Mouse (Mus musculus) thymus, postnatal 4 days (tissue): ENCODE data around the gene Stk33.

Experiments
- DNase-seq: peaks from one replicate; pipeline ENCODE4 v3.0.0; 2021

The Stk33 gene

DNA sequence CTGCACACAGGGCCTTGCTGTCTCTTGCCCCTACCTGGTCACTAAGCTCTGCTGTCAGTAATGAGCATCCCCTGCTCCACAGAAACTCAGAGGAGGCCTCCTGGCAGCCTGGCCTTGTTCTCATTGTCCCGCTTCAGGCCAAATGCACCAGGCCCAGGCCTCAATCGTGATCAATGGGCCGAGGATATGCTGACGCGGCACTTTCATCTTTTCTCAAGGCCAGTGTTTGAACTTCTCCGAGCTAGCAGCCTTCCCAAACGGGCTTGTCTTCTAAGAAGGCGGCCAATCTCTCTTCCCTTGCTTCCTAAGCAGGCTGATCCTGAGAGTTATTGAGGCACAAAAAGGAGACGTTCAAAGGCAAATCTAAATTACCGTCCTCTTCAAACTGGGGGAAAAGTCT is 200.2 kb downstream of the Stk33 start:
- DNase-seq = no peak

GRCm38 (mm10) chr7:109234882-109235640 is 203.8 kb downstream of the Stk33 start:
- no peak for DNase-seq

GRCm38 (mm10) chr7:109234476-109234875 is 204.4 kb downstream of the Stk33 start:
- DNase-seq = no peak

GRCm38 (mm10) chr7:109231881-109232321 is 207.0 kb downstream of the Stk33 start:
- DNase-seq = no peak

- no peak for DNase-seq
Measured at GRCm38 (mm10) chr7:109231307-109231706, 207.6 kb downstream of the Stk33 start.

DNA sequence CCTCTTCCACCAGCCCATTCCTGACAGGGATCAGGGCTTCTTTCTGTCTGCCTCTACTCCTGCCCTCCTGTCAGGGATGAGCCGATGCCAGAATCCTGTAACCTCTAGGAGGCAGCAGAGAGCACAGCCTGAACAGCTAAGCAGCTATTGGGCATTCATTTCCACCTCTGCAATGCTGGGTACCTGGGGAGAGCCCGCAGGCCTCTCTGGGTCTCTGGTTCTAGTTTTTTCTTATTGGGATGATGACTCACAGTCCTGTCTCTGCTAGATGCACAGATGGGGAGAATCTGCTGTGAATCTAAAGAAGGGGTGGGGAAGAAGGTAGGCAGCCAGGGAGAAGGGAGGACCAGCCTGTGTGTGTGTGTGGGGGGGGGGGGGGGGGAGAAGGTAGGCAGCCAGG is 208.1 kb downstream of the Stk33 start:
- DNase-seq = peak; percentile 78
